Mouse (Mus musculus) stomach, embryonic 16.5 days (tissue): ENCODE data around the gene Ppp1cc. TPM values are rescaled to one million over a fixed set of nuclear protein-coding genes. Genes with fewer than 3 reads are reported as not detected.

Experiments used
- ATAC-seq: fragments of 200-750 bp; cut with Nextera tagmentation; 2 replicates; pipeline ENCODE4 v1.8.0; 2017; ENCODE audit warnings: moderate number of reproducible peaks, moderate TSS enrichment; ENCODE audit not compliant: insufficient read depth, low FRiP score
- H3K27ac ChIP-seq: fragments of 300-500 bp; sonication (generic); 2 replicates; pipeline ENCODE4 v1.5.1; 2014; ENCODE audit warnings: low read length
- H3K27me3 ChIP-seq: fragments of 300-500 bp; sonication (generic); 2 replicates; pipeline ENCODE4 v1.6.1; 2014; ENCODE audit warnings: low read length, control low read depth, mixed read lengths; ENCODE audit not compliant: control insufficient read depth, insufficient read depth
- H3K36me3 ChIP-seq: fragments of 300-500 bp; sonication (generic); 2 replicates; pipeline ENCODE4 v1.6.1; 2014; ENCODE audit warnings: low read length; ENCODE audit not compliant: control insufficient read depth, insufficient read depth
- H3K4me1 ChIP-seq: fragments of 300-500 bp; sonication (generic); 2 replicates; pipeline ENCODE4 v1.6.1; 2014; ENCODE audit warnings: low read length, control low read depth, mixed read lengths; ENCODE audit not compliant: control insufficient read depth, insufficient read depth
- H3K4me2 ChIP-seq: fragments of 300-500 bp; sonication (generic); 2 replicates; pipeline ENCODE4 v1.6.1; 2014; ENCODE audit warnings: low read depth, low read length, mixed read lengths
- H3K4me3 ChIP-seq: fragments of 300-500 bp; sonication (generic); replicated peaks from 2 replicates; pipeline ENCODE4 v1.5.1; 2014; ENCODE audit warnings: mild to moderate bottlenecking, low read length
- H3K9ac ChIP-seq: fragments of 300-500 bp; sonication (generic); 2 replicates; pipeline ENCODE4 v1.6.1; 2014; ENCODE audit warnings: low read length
- H3K9me3 ChIP-seq: fragments of 300-500 bp; sonication (generic); replicated peaks from 2 replicates; pipeline ENCODE4 v1.6.1; 2016; ENCODE audit warnings: low read length, control low read depth; ENCODE audit not compliant: control insufficient read depth
- WGBS: fragments of 180-500 bp; shearing (Covaris S2); extraction: QIAGEN DNeasy Blood & Tissue Kit; methylation state at CpG from one replicate; pipeline ENCODE4 v1.1.7; 2014; 5-methylcytosine and 5-hydroxymethylcytosine counted together
- polyA plus RNA-seq: library from polyadenylated mRNA; unstranded; fragments of >200 nt; fragmentation: Nextera tagmentation; extraction: Ambion mirVana; gene quantifications from 2 replicates; pipeline ENCODE4 v1.2.1, GENCODE M21; 2015

The Ppp1cc gene
- polyA plus RNA-seq, 1 experiment from 2014 or later = 171 TPM

GRCm38 (mm10) chr5:122156486-122156885 is 1.6 kb upstream of the Ppp1cc start:
- no peaks in the 10 kb centered on the region for H3K36me3 ChIP-seq
- no peak for ATAC-seq
- peaks cover 18% of the 10 kb centered on the region for H3K4me1 ChIP-seq
- no peak overlapping the region for H3K9ac ChIP-seq
- no peaks in the 10 kb centered on the region for H3K9me3 ChIP-seq
- no peak overlapping the region for H3K27ac ChIP-seq
- 48% methylated on average over 2 of the region's 2 CpGs for WGBS
- no peaks in the 10 kb centered on the region for H3K27me3 ChIP-seq
- no peak overlapping the region for H3K4me2 ChIP-seq
- H3K4me3 ChIP-seq = no peak overlapping the region

- peaks cover 37% of the 10 kb centered on the region for H3K4me1 ChIP-seq
- peak overlapping the region; percentile 87 for H3K9ac ChIP-seq
- ATAC-seq = 0 out of 2 replicates have a peak, but pooled peaks have one; percentile 3
- peak overlapping the region; percentile 76 for H3K4me2 ChIP-seq
- 2% methylated on average over 42 of the region's 42 CpGs for WGBS
- H3K4me3 ChIP-seq = peak overlapping the region; percentile 74
- peak overlapping the region; percentile 75 for H3K27ac ChIP-seq
- H3K27me3 ChIP-seq = no peaks in the 10 kb centered on the region
- H3K36me3 ChIP-seq = no peaks in the 10 kb centered on the region
- no peaks in the 10 kb centered on the region for H3K9me3 ChIP-seq
These were observed 758 bp downstream of the Ppp1cc start for GRCm38 (mm10) chr5:122158557-122159515.

GRCm38 (mm10) chr5:122163194-122163593 is 5.1 kb downstream of the Ppp1cc start:
- H3K9me3 ChIP-seq = no peaks in the 10 kb centered on the region
- no peaks in the 10 kb centered on the region for H3K27me3 ChIP-seq
- no peak overlapping the region for H3K9ac ChIP-seq
- H3K27ac ChIP-seq = no peak overlapping the region
- WGBS = 56% methylated on average over 6 of the region's 6 CpGs
- no peak for ATAC-seq
- H3K4me2 ChIP-seq = 0 out of 2 replicates have a peak overlapping the region, but pooled peaks have one; percentile 14
- no peak overlapping the region for H3K4me3 ChIP-seq
- peaks cover 2% of the 10 kb centered on the region; the same call in 1 of the 2 replicates for H3K36me3 ChIP-seq
- peaks cover 60% of the 10 kb centered on the region for H3K4me1 ChIP-seq

GRCm38 (mm10) chr5:122164011-122164410 is 5.9 kb downstream of the Ppp1cc start:
- H3K4me2 ChIP-seq = no peak overlapping the region
- no peak overlapping the region for H3K4me3 ChIP-seq
- WGBS = 54% methylated on average over 3 of the region's 3 CpGs
- H3K36me3 ChIP-seq = peaks cover 6% of the 10 kb centered on the region
- no peak overlapping the region for H3K27ac ChIP-seq
- H3K27me3 ChIP-seq = no peaks in the 10 kb centered on the region
- no peak for ATAC-seq
- no peaks in the 10 kb centered on the region for H3K9me3 ChIP-seq
- H3K4me1 ChIP-seq = peaks cover 60% of the 10 kb centered on the region
- H3K9ac ChIP-seq = peak overlapping the region; percentile 14; the same call in 1 of the 2 replicates

- no peak overlapping the region for H3K27ac ChIP-seq
- peaks cover 54% of the 10 kb centered on the region for H3K4me1 ChIP-seq
- peaks cover 13% of the 10 kb centered on the region for H3K36me3 ChIP-seq
- no peak overlapping the region for H3K4me3 ChIP-seq
- no peaks in the 10 kb centered on the region for H3K27me3 ChIP-seq
- no peak overlapping the region for H3K9ac ChIP-seq
- H3K4me2 ChIP-seq = no peak overlapping the region
- WGBS = 60% methylated on average over 6 of the region's 6 CpGs
- no peak for ATAC-seq
- H3K9me3 ChIP-seq = no peaks in the 10 kb centered on the region
These were observed 7.3 kb downstream of the Ppp1cc start for GRCm38 (mm10) chr5:122165233-122165915.

- 64% methylated on average over 8 of the region's 8 CpGs for WGBS
These were observed 8.6 kb downstream of the Ppp1cc start for GRCm38 (mm10) chr5:122166636-122167161.

GRCm38 (mm10) chr5:122168344-122169069 is 10.4 kb downstream of the Ppp1cc start:
- Histone ChIP-seq H3K4me1 (peaks cover 26% of the 10 kb centered on the region), H3K4me3 (no peak overlapping the region), H3K27ac (no peak overlapping the region), H3K9me3 (no peaks in the 10 kb centered on the region), H3K27me3 (no peaks in the 10 kb centered on the region), H3K36me3 (peaks cover 32% of the 10 kb centered on the region), H3K4me2 (no peak overlapping the region), H3K9ac (no peak overlapping the region)
- no peak for ATAC-seq
- WGBS = 90% methylated on average over 14 of the region's 14 CpGs

More at GRCm38 (mm10) chr5:122166636-122167161, 8.6 kb downstream of the Ppp1cc start:
- H3K9ac ChIP-seq = no peak overlapping the region
- no peaks in the 10 kb centered on the region for H3K9me3 ChIP-seq
- H3K4me1 ChIP-seq = peaks cover 41% of the 10 kb centered on the region
- H3K4me2 ChIP-seq = no peak overlapping the region
- no peak overlapping the region for H3K4me3 ChIP-seq
- no peak for ATAC-seq
- H3K27ac ChIP-seq = no peak overlapping the region
- H3K36me3 ChIP-seq = peaks cover 25% of the 10 kb centered on the region
- no peaks in the 10 kb centered on the region for H3K27me3 ChIP-seq

GRCm38 (mm10) chr5:122171058-122171457 is 13.0 kb downstream of the Ppp1cc start:
- no peak overlapping the region for H3K4me2 ChIP-seq
- H3K9me3 ChIP-seq = no peaks in the 10 kb centered on the region
- ATAC-seq = no peak
- H3K4me1 ChIP-seq = peaks cover 9% of the 10 kb centered on the region
- 93% methylated on average over 8 of the region's 8 CpGs for WGBS
- H3K36me3 ChIP-seq = peaks cover 38% of the 10 kb centered on the region
- no peak overlapping the region for H3K27ac ChIP-seq
- H3K9ac ChIP-seq = no peak overlapping the region
- no peak overlapping the region for H3K4me3 ChIP-seq
- no peaks in the 10 kb centered on the region for H3K27me3 ChIP-seq
